Mouse (Mus musculus) intestine, embryonic 14.5 days (tissue): ENCODE data around the gene Acap2. TPM values are rescaled to one million over a fixed set of nuclear protein-coding genes. Genes with fewer than 3 reads are reported as not detected.
A peak's percentile ranks its signal among the peaks of the same experiment; 100 is the strongest.

Experiments
- ATAC-seq: fragments of 200-750 bp; cut with Nextera tagmentation; replicated peaks from 2 replicates; pipeline ENCODE4 v1.8.0; 2017; ENCODE audit warnings: low read depth, moderate number of reproducible peaks, moderate TSS enrichment, moderate library complexity; ENCODE audit not compliant: low FRiP score, low TSS enrichment
- DNase-seq: peaks from one replicate; pipeline ENCODE4 v3.0.0-alpha.2; 2018; ENCODE audit warnings: low spot score
- H3K27ac ChIP-seq: fragments of 300-500 bp; sonication (generic); 2 replicates; pipeline ENCODE4 v1.5.1; 2014; ENCODE audit warnings: low read depth, mild to moderate bottlenecking, control low read depth
- H3K27me3 ChIP-seq: fragments of 300-500 bp; sonication (generic); replicated peaks from 2 replicates; pipeline ENCODE4 v1.6.1; 2014; ENCODE audit warnings: low read length, control low read depth; ENCODE audit not compliant: control insufficient read depth, insufficient read depth
- H3K36me3 ChIP-seq: fragments of 300-500 bp; sonication (generic); 2 replicates; pipeline ENCODE4 v1.6.1; 2014; ENCODE audit warnings: low read length, control low read depth; ENCODE audit not compliant: control insufficient read depth, insufficient read depth
- H3K4me1 ChIP-seq: fragments of 300-500 bp; sonication (generic); replicated peaks from 2 replicates; pipeline ENCODE4 v1.6.1; 2014; ENCODE audit warnings: low read length, control low read depth, mixed read lengths; ENCODE audit not compliant: control insufficient read depth, insufficient read depth
- H3K4me2 ChIP-seq: fragments of 300-500 bp; sonication (generic); 2 replicates; pipeline ENCODE4 v1.6.1; 2014; ENCODE audit warnings: low read length
- H3K4me3 ChIP-seq: fragments of 300-500 bp; sonication (generic); 2 replicates; pipeline ENCODE4 v1.5.1; 2014; ENCODE audit warnings: low read depth, low read length, control low read depth, mixed read lengths
- H3K9ac ChIP-seq: fragments of 300-500 bp; sonication (generic); 2 replicates; pipeline ENCODE4 v1.6.1; 2014; ENCODE audit warnings: mild to moderate bottlenecking, low read length
- H3K9me3 ChIP-seq: fragments of 300-500 bp; sonication (generic); 2 replicates; pipeline ENCODE4 v1.6.1; 2016; ENCODE audit warnings: low read length, control low read depth; ENCODE audit not compliant: control insufficient read depth
- WGBS: fragments of 180-500 bp; shearing (Covaris S2); extraction: QIAGEN DNeasy Blood & Tissue Kit; methylation state at CpG from one replicate; pipeline ENCODE4 v1.1.7; 2014; 5-methylcytosine and 5-hydroxymethylcytosine counted together
- polyA plus RNA-seq: library from polyadenylated mRNA; unstranded; fragments of >200 nt; fragmentation: Nextera tagmentation; extraction: Ambion mirVana; gene quantifications from 2 replicates; pipeline ENCODE4 v1.2.1, GENCODE M21; 2014

The Acap2 gene
- polyA plus RNA-seq, 1 experiment from 2014 or later: 24.6 TPM

GRCm38 (mm10) chr16:31187192-31187591, 13.9 kb downstream of the Acap2 start:
- Histone ChIP-seq H3K4me3 (no peak overlapping the region), H3K4me2 (no peak overlapping the region), H3K9me3 (no peaks in the 10 kb centered on the region), H3K36me3 (no peaks in the 10 kb centered on the region), H3K4me1 (peaks cover 39% of the 10 kb centered on the region), H3K27me3 (no peaks in the 10 kb centered on the region), H3K9ac (no peak overlapping the region), H3K27ac (no peak overlapping the region)
- WGBS: 84% methylated on average over 1 of the region's 1 CpGs
- DNase-seq (no peak), ATAC-seq (no peak)

GRCm38 (mm10) chr16:31185757-31186156, 15.3 kb downstream of the Acap2 start:
- Histone ChIP-seq H3K27ac (no peak overlapping the region), H3K4me1 (peaks cover 33% of the 10 kb centered on the region)

GRCm38 (mm10) chr16:31184727-31185126, 16.3 kb downstream of the Acap2 start:
- Histone ChIP-seq H3K9me3 (no peaks in the 10 kb centered on the region), H3K4me3 (no peak overlapping the region), H3K4me2 (no peak overlapping the region), H3K36me3 (no peaks in the 10 kb centered on the region), H3K27me3 (no peaks in the 10 kb centered on the region), H3K4me1 (peaks cover 34% of the 10 kb centered on the region), H3K9ac (no peak overlapping the region), H3K27ac (0 out of 2 replicates have a peak overlapping the region, but pooled peaks have one; percentile 47)
- 55% methylated on average over 4 of the region's 4 CpGs for WGBS
- ATAC-seq (no peak), DNase-seq (no peak)

More at GRCm38 (mm10) chr16:31185757-31186156, 15.3 kb downstream of the Acap2 start:
- Histone ChIP-seq H3K9ac (no peak overlapping the region), H3K4me3 (no peak overlapping the region), H3K27me3 (no peaks in the 10 kb centered on the region), H3K4me2 (no peak overlapping the region), H3K36me3 (no peaks in the 10 kb centered on the region), H3K9me3 (no peaks in the 10 kb centered on the region)
- WGBS: 80% methylated on average over 2 of the region's 2 CpGs
- DNase-seq (no peak), ATAC-seq (no peak)

GRCm38 (mm10) chr16:31182576-31182975, 18.5 kb downstream of the Acap2 start:
- no peak overlapping the region for H3K27ac ChIP-seq

GRCm38 (mm10) chr16:31180843-31181242, 20.2 kb downstream of the Acap2 start:
- Histone ChIP-seq H3K9me3 (no peaks in the 10 kb centered on the region), H3K4me3 (no peak overlapping the region), H3K27me3 (no peaks in the 10 kb centered on the region), H3K9ac (no peak overlapping the region), H3K4me2 (no peak overlapping the region), H3K27ac (no peak overlapping the region; the same call in 1 of the 2 replicates), H3K4me1 (peaks cover 28% of the 10 kb centered on the region), H3K36me3 (no peaks in the 10 kb centered on the region)
- 68% methylated on average over 8 of the region's 8 CpGs for WGBS
- ATAC-seq (no peak), DNase-seq (no peak)

More at GRCm38 (mm10) chr16:31182576-31182975, 18.5 kb downstream of the Acap2 start:
- Histone ChIP-seq H3K4me1 (peaks cover 28% of the 10 kb centered on the region), H3K4me2 (no peak overlapping the region), H3K27me3 (no peaks in the 10 kb centered on the region), H3K9ac (no peak overlapping the region), H3K9me3 (no peaks in the 10 kb centered on the region), H3K4me3 (no peak overlapping the region), H3K36me3 (no peaks in the 10 kb centered on the region)
- DNase-seq (no peak), ATAC-seq (no peak)
- WGBS: 65% methylated on average over 9 of the region's 9 CpGs

GRCm38 (mm10) chr16:31179384-31179783, 21.7 kb downstream of the Acap2 start:
- Histone ChIP-seq H3K27ac (no peak overlapping the region), H3K9ac (no peak overlapping the region), H3K9me3 (no peaks in the 10 kb centered on the region), H3K4me3 (no peak overlapping the region), H3K4me1 (peaks cover 21% of the 10 kb centered on the region), H3K27me3 (no peaks in the 10 kb centered on the region), H3K36me3 (no peaks in the 10 kb centered on the region), H3K4me2 (no peak overlapping the region)
- WGBS: 68% methylated on average over 5 of the region's 5 CpGs
- DNase-seq (no peak), ATAC-seq (no peak)

GRCm38 (mm10) chr16:31174880-31175638, 26.0 kb downstream of the Acap2 start:
- Histone ChIP-seq H3K27me3 (no peaks in the 10 kb centered on the region), H3K27ac (no peak overlapping the region), H3K36me3 (no peaks in the 10 kb centered on the region), H3K4me3 (no peak overlapping the region), H3K4me2 (no peak overlapping the region), H3K9me3 (no peaks in the 10 kb centered on the region), H3K9ac (no peak overlapping the region), H3K4me1 (peaks cover 5% of the 10 kb centered on the region)
- WGBS: 73% methylated on average over 9 of the region's 9 CpGs
- ATAC-seq: no peak
- DNase-seq: no peak

- H3K9ac ChIP-seq: no peak overlapping the region
- DNase-seq: no peak
- WGBS: 87% methylated on average over 3 of the region's 3 CpGs
- H3K36me3 ChIP-seq: no peaks in the 10 kb centered on the region
- peaks cover 11% of the 10 kb centered on the region for H3K4me1 ChIP-seq
- no peaks in the 10 kb centered on the region for H3K9me3 ChIP-seq
- no peaks in the 10 kb centered on the region for H3K27me3 ChIP-seq
- ATAC-seq: no peak
- no peak overlapping the region for H3K4me3 ChIP-seq
- no peak overlapping the region for H3K27ac ChIP-seq
- H3K4me2 ChIP-seq: no peak overlapping the region
Measured at GRCm38 (mm10) chr16:31172229-31172628, 28.8 kb downstream of the Acap2 start.

GRCm38 (mm10) chr16:31171418-31171817, 29.6 kb downstream of the Acap2 start:
- peaks cover 13% of the 10 kb centered on the region for H3K4me1 ChIP-seq
- ATAC-seq (no peak), DNase-seq (no peak)
- no peak overlapping the region for H3K27ac ChIP-seq
- no peak overlapping the region for H3K4me2 ChIP-seq
- H3K9ac ChIP-seq: no peak overlapping the region
- no peak overlapping the region for H3K4me3 ChIP-seq
- no peaks in the 10 kb centered on the region for H3K9me3 ChIP-seq
- H3K36me3 ChIP-seq: no peaks in the 10 kb centered on the region
- H3K27me3 ChIP-seq: no peaks in the 10 kb centered on the region
